Mouse (Mus musculus): ENCODE data around the gene Stxbp6. TPM values are rescaled to one million over a fixed set of nuclear protein-coding genes. Genes with fewer than 3 reads are reported as not detected.

Gene Stxbp6
- polyA plus RNA-seq, 1 experiment from 2014 or later = 9.9 TPM

DNA sequence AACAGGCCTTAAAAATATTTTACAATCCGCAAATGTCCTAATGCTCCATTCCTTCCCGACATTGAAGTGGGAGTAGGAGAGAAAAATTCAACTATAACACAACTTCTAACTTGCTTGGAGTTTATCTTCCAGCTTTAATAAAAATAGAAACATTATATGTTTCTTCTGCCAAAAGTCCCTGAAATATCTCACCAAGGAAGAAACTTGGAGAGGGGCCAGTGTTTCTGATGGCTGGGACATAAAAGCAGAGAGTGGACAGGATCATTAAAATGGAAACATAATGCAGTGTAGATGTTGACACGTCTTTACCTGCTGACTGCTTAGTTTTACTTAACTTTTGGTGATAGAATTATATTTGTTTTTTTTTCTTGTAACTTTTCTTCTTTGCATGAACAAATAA is 99.2 kb downstream of the Stxbp6 start:
- no peak for ATAC-seq (replicated peaks; ENCODE audit: insufficient number of reproducible peaks, low FRiP score, low TSS enrichment)
- H3K9me3 ChIP-seq (replicated peaks; ENCODE audit: control insufficient read depth, low read length) = no peaks in the 10 kb centered on the region
- WGBS (ENCODE audit: insufficient replicate concordance) = 68% methylated on average over 3 of the region's 3 CpGs
- no peak overlapping the region for H3K9ac ChIP-seq (ENCODE audit: low read depth, low read length)
- no peaks in the 10 kb centered on the region for H3K36me3 ChIP-seq (ENCODE audit: control insufficient read depth, insufficient read depth, low read length)
- no peak overlapping the region for H3K27ac ChIP-seq (ENCODE audit: low read depth, low read length)
- peaks cover 8% of the 10 kb centered on the region for H3K4me1 ChIP-seq (ENCODE audit: control insufficient read depth, insufficient read depth, low read length)
- H3K4me3 ChIP-seq (ENCODE audit: low read depth, low read length) = no peak overlapping the region
- no peak overlapping the region for H3K4me2 ChIP-seq
- no peaks in the 10 kb centered on the region for H3K27me3 ChIP-seq (ENCODE audit: control insufficient read depth, insufficient read depth, low read length)

- Histone ChIP-seq H3K36me3 (ENCODE audit: control insufficient read depth, insufficient read depth, low read length) (no peaks in the 10 kb centered on the region), H3K4me2 (no peak overlapping the region), H3K27ac (ENCODE audit: low read depth, low read length) (no peak overlapping the region), H3K9ac (ENCODE audit: low read depth, low read length) (no peak overlapping the region), H3K27me3 (ENCODE audit: control insufficient read depth, insufficient read depth, low read length) (no peaks in the 10 kb centered on the region), H3K4me3 (ENCODE audit: low read depth, low read length) (no peak overlapping the region), H3K4me1 (ENCODE audit: control insufficient read depth, insufficient read depth, low read length) (no peaks in the 10 kb centered on the region), H3K9me3 (replicated peaks; ENCODE audit: control insufficient read depth, low read length) (no peaks in the 10 kb centered on the region)
- 77% methylated on average over 2 of the region's 2 CpGs for WGBS (ENCODE audit: insufficient replicate concordance)
- ATAC-seq (replicated peaks; ENCODE audit: insufficient number of reproducible peaks, low FRiP score, low TSS enrichment) = no peak
Measured at GRCm38 (mm10) chr12:44971477-44971876, 103.0 kb downstream of the Stxbp6 start.

GRCm38 (mm10) chr12:44967448-44967847 is 107.1 kb downstream of the Stxbp6 start:
- Histone ChIP-seq H3K4me2 (no peak overlapping the region), H3K4me1 (ENCODE audit: control insufficient read depth, insufficient read depth, low read length) (no peaks in the 10 kb centered on the region), H3K9me3 (replicated peaks; ENCODE audit: control insufficient read depth, low read length) (no peaks in the 10 kb centered on the region), H3K27me3 (ENCODE audit: control insufficient read depth, insufficient read depth, low read length) (no peaks in the 10 kb centered on the region), H3K36me3 (ENCODE audit: control insufficient read depth, insufficient read depth, low read length) (no peaks in the 10 kb centered on the region), H3K9ac (ENCODE audit: low read depth, low read length) (no peak overlapping the region), H3K27ac (ENCODE audit: low read depth, low read length) (no peak overlapping the region), H3K4me3 (ENCODE audit: low read depth, low read length) (no peak overlapping the region)
- no peak for ATAC-seq (replicated peaks; ENCODE audit: insufficient number of reproducible peaks, low FRiP score, low TSS enrichment)
- 71% methylated on average over 1 of the region's 1 CpGs for WGBS (ENCODE audit: insufficient replicate concordance)

GRCm38 (mm10) chr12:44957474-44957873 is 117.0 kb downstream of the Stxbp6 start:
- no peak overlapping the region for H3K27ac ChIP-seq (ENCODE audit: low read depth, low read length)
- no peak overlapping the region for H3K4me3 ChIP-seq (ENCODE audit: low read depth, low read length)
- H3K36me3 ChIP-seq (ENCODE audit: control insufficient read depth, insufficient read depth, low read length) = no peaks in the 10 kb centered on the region
- WGBS (ENCODE audit: insufficient replicate concordance) = 81% methylated on average over 3 of the region's 3 CpGs
- no peaks in the 10 kb centered on the region for H3K9me3 ChIP-seq (replicated peaks; ENCODE audit: control insufficient read depth, low read length)
- no peak overlapping the region for H3K9ac ChIP-seq (ENCODE audit: low read depth, low read length)
- H3K27me3 ChIP-seq (ENCODE audit: control insufficient read depth, insufficient read depth, low read length) = no peaks in the 10 kb centered on the region
- H3K4me1 ChIP-seq (ENCODE audit: control insufficient read depth, insufficient read depth, low read length) = no peaks in the 10 kb centered on the region
- no peak for ATAC-seq (replicated peaks; ENCODE audit: insufficient number of reproducible peaks, low FRiP score, low TSS enrichment)
- H3K4me2 ChIP-seq = no peak overlapping the region

- no peak overlapping the region for H3K27ac ChIP-seq (ENCODE audit: low read depth, low read length)
- no peaks in the 10 kb centered on the region for H3K27me3 ChIP-seq (ENCODE audit: control insufficient read depth, insufficient read depth, low read length)
- no peak overlapping the region for H3K4me2 ChIP-seq
- no peaks in the 10 kb centered on the region for H3K36me3 ChIP-seq (ENCODE audit: control insufficient read depth, insufficient read depth, low read length)
- no peak overlapping the region for H3K9ac ChIP-seq (ENCODE audit: low read depth, low read length)
- ATAC-seq (replicated peaks; ENCODE audit: insufficient number of reproducible peaks, low FRiP score, low TSS enrichment) = no peak
- H3K4me3 ChIP-seq (ENCODE audit: low read depth, low read length) = no peak overlapping the region
- H3K4me1 ChIP-seq (ENCODE audit: control insufficient read depth, insufficient read depth, low read length) = no peaks in the 10 kb centered on the region
- no peaks in the 10 kb centered on the region for H3K9me3 ChIP-seq (replicated peaks; ENCODE audit: control insufficient read depth, low read length)
- 86% methylated on average over 2 of the region's 2 CpGs for WGBS (ENCODE audit: insufficient replicate concordance)
Measured at GRCm38 (mm10) chr12:44953121-44953520, 121.4 kb downstream of the Stxbp6 start.

DNA sequence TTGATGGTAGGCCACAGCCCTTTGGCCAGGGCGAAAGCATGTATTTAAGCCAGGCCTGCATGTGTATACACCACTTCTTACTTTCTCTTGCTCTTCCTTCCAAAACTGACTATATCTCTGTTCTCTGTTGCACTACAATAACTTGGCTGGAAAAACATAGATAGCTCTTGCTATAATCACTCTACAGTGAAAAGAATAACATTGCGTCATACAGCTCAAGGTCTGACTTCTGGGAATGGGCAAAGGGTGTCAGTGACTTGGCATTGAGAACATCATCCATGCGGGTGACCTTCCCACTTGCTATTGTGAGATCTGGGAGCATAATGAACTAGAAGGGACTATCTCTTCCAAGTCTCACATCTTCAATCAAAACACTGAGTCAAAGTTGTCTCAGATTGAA is 122.4 kb downstream of the Stxbp6 start:
- WGBS (ENCODE audit: insufficient replicate concordance) = 58% methylated on average over 3 of the region's 3 CpGs
- ATAC-seq (replicated peaks; ENCODE audit: insufficient number of reproducible peaks, low FRiP score, low TSS enrichment) = peak; percentile 52; the same call in 1 of the 2 replicates

GRCm38 (mm10) chr12:44950559-44950958 is 124.0 kb downstream of the Stxbp6 start:
- H3K4me1 ChIP-seq (ENCODE audit: control insufficient read depth, insufficient read depth, low read length) = no peaks in the 10 kb centered on the region
- no peaks in the 10 kb centered on the region for H3K36me3 ChIP-seq (ENCODE audit: control insufficient read depth, insufficient read depth, low read length)
- no peak overlapping the region for H3K4me2 ChIP-seq
- H3K27ac ChIP-seq (ENCODE audit: low read depth, low read length) = no peak overlapping the region
- WGBS (ENCODE audit: insufficient replicate concordance) = 90% methylated on average over 2 of the region's 2 CpGs
- no peak for ATAC-seq (replicated peaks; ENCODE audit: insufficient number of reproducible peaks, low FRiP score, low TSS enrichment)
- H3K9me3 ChIP-seq (replicated peaks; ENCODE audit: control insufficient read depth, low read length) = no peaks in the 10 kb centered on the region
- no peaks in the 10 kb centered on the region for H3K27me3 ChIP-seq (ENCODE audit: control insufficient read depth, insufficient read depth, low read length)
- no peak overlapping the region for H3K9ac ChIP-seq (ENCODE audit: low read depth, low read length)
- H3K4me3 ChIP-seq (ENCODE audit: low read depth, low read length) = no peak overlapping the region

More for the DNA sequence above, 122.4 kb downstream of the Stxbp6 start:
- Histone ChIP-seq H3K27me3 (ENCODE audit: control insufficient read depth, insufficient read depth, low read length) (no peaks in the 10 kb centered on the region), H3K9ac (ENCODE audit: low read depth, low read length) (no peak overlapping the region), H3K36me3 (ENCODE audit: control insufficient read depth, insufficient read depth, low read length) (no peaks in the 10 kb centered on the region), H3K4me2 (no peak overlapping the region), H3K27ac (ENCODE audit: low read depth, low read length) (no peak overlapping the region), H3K4me3 (ENCODE audit: low read depth, low read length) (no peak overlapping the region), H3K9me3 (replicated peaks; ENCODE audit: control insufficient read depth, low read length) (no peaks in the 10 kb centered on the region), H3K4me1 (ENCODE audit: control insufficient read depth, insufficient read depth, low read length) (no peaks in the 10 kb centered on the region)

- 79% methylated on average over 5 of the region's 5 CpGs for WGBS (ENCODE audit: insufficient replicate concordance)
Measured at GRCm38 (mm10) chr12:44947823-44948222, 126.7 kb downstream of the Stxbp6 start.

GRCm38 (mm10) chr12:44940325-44940724 is 134.2 kb downstream of the Stxbp6 start:
- Histone ChIP-seq H3K9me3 (replicated peaks; ENCODE audit: control insufficient read depth, low read length) (no peaks in the 10 kb centered on the region), H3K27me3 (ENCODE audit: control insufficient read depth, insufficient read depth, low read length) (no peaks in the 10 kb centered on the region), H3K27ac (ENCODE audit: low read depth, low read length) (no peak overlapping the region), H3K4me2 (no peak overlapping the region), H3K36me3 (ENCODE audit: control insufficient read depth, insufficient read depth, low read length) (no peaks in the 10 kb centered on the region), H3K4me1 (ENCODE audit: control insufficient read depth, insufficient read depth, low read length) (no peaks in the 10 kb centered on the region), H3K4me3 (ENCODE audit: low read depth, low read length) (no peak overlapping the region), H3K9ac (ENCODE audit: low read depth, low read length) (no peak overlapping the region)
- 72% methylated on average over 4 of the region's 4 CpGs for WGBS (ENCODE audit: insufficient replicate concordance)
- ATAC-seq (replicated peaks; ENCODE audit: insufficient number of reproducible peaks, low FRiP score, low TSS enrichment) = no peak

More at GRCm38 (mm10) chr12:44947823-44948222, 126.7 kb downstream of the Stxbp6 start:
- no peaks in the 10 kb centered on the region for H3K4me1 ChIP-seq (ENCODE audit: control insufficient read depth, insufficient read depth, low read length)
- H3K4me2 ChIP-seq = no peak overlapping the region
- no peak for ATAC-seq (replicated peaks; ENCODE audit: insufficient number of reproducible peaks, low FRiP score, low TSS enrichment)
- no peaks in the 10 kb centered on the region for H3K27me3 ChIP-seq (ENCODE audit: control insufficient read depth, insufficient read depth, low read length)
- no peak overlapping the region for H3K4me3 ChIP-seq (ENCODE audit: low read depth, low read length)
- H3K27ac ChIP-seq (ENCODE audit: low read depth, low read length) = no peak overlapping the region
- H3K36me3 ChIP-seq (ENCODE audit: control insufficient read depth, insufficient read depth, low read length) = no peaks in the 10 kb centered on the region
- H3K9ac ChIP-seq (ENCODE audit: low read depth, low read length) = no peak overlapping the region
- H3K9me3 ChIP-seq (replicated peaks; ENCODE audit: control insufficient read depth, low read length) = no peaks in the 10 kb centered on the region

Measured in heart, embryonic 11.5 days (tissue).